Mouse (Mus musculus): ENCODE measurements around the gene Ppp1r14d. TPM values are rescaled to one million over a fixed set of nuclear protein-coding genes. Genes with fewer than 3 reads are reported as not detected.

The Ppp1r14d gene
- polyA plus RNA-seq (2014; fragmentation: Illumina TruSeq; extraction: RNeasy Lipid Tissue Mini Kit (QIAGEN cat#74804); ENCODE audit: low read depth, low replicate concordance) = not detected

GRCm38 (mm10) chr2:119229775-119230704, at the start of gene Ppp1r14d:
Gene Ppp1r14d, minus strand, starts transcription at chr2:119229906.

GRCm38 (mm10) chr2:119270643-119271331, 41.1 kb upstream of the Ppp1r14d start, which contains the start of gene Rhov:
Gene Rhov, minus strand, starts transcription at chr2:119271272.

GRCm38 (mm10) chr2:119237210-119237870, 7.6 kb upstream of the Ppp1r14d start, which contains the start of gene Spint1:
Gene Spint1, plus strand, starts transcription at chr2:119237362.

GRCm38 (mm10) chr2:119208344-119209175, 21.1 kb downstream of the Ppp1r14d start, which contains the start of the genes Zfyve19 and Dnajc17:
Gene Zfyve19, plus strand, starts transcription at chr2:119208617.
Gene Dnajc17, minus strand, starts transcription at chr2:119208795.

GRCm38 (mm10) chr2:119173991-119174651, 55.6 kb downstream of the Ppp1r14d start, which contains the start of gene Gm14137:
Gene Gm14137, plus strand, starts transcription at chr2:119174509.

Other genes starting within 250 kb of the Ppp1r14d start
- 12.2 TPM for gene Ccdc32, start 200.5 kb downstream of the Ppp1r14d start, polyA plus RNA-seq (2014; fragmentation: Illumina TruSeq; extraction: RNeasy Lipid Tissue Mini Kit (QIAGEN cat#74804); ENCODE audit: low read depth, low replicate concordance)
- gene Rpusd2, start 195.1 kb downstream of the Ppp1r14d start, polyA plus RNA-seq (2014; fragmentation: Illumina TruSeq; extraction: RNeasy Lipid Tissue Mini Kit (QIAGEN cat#74804); ENCODE audit: low read depth, low replicate concordance) = 3.5 TPM
- 0.08 TPM for gene Knl1, start 182.8 kb downstream of the Ppp1r14d start, polyA plus RNA-seq (2014; fragmentation: Illumina TruSeq; extraction: RNeasy Lipid Tissue Mini Kit (QIAGEN cat#74804); ENCODE audit: low read depth, low replicate concordance)
- 0.26 TPM for gene Rad51, start 117.1 kb downstream of the Ppp1r14d start, polyA plus RNA-seq (2014; fragmentation: Illumina TruSeq; extraction: RNeasy Lipid Tissue Mini Kit (QIAGEN cat#74804); ENCODE audit: low read depth, low replicate concordance)
- gene Rmdn3, start 72.9 kb downstream of the Ppp1r14d start, polyA plus RNA-seq (2014; fragmentation: Illumina TruSeq; extraction: RNeasy Lipid Tissue Mini Kit (QIAGEN cat#74804); ENCODE audit: low read depth, low replicate concordance) = 18.1 TPM
- gene Gchfr, start 62.1 kb downstream of the Ppp1r14d start, polyA plus RNA-seq (2014; fragmentation: Illumina TruSeq; extraction: RNeasy Lipid Tissue Mini Kit (QIAGEN cat#74804); ENCODE audit: low read depth, low replicate concordance) = 7.9 TPM
- not detected for gene Gm14137, start 55.4 kb downstream of the Ppp1r14d start, polyA plus RNA-seq (2014; fragmentation: Illumina TruSeq; extraction: RNeasy Lipid Tissue Mini Kit (QIAGEN cat#74804); ENCODE audit: low read depth, low replicate concordance)
- gene Zfyve19, start 21.3 kb downstream of the Ppp1r14d start, polyA plus RNA-seq (2014; fragmentation: Illumina TruSeq; extraction: RNeasy Lipid Tissue Mini Kit (QIAGEN cat#74804); ENCODE audit: low read depth, low replicate concordance) = 22.6 TPM
- gene Dnajc17, start 21.1 kb downstream of the Ppp1r14d start, polyA plus RNA-seq (2014; fragmentation: Illumina TruSeq; extraction: RNeasy Lipid Tissue Mini Kit (QIAGEN cat#74804); ENCODE audit: low read depth, low replicate concordance) = 8.7 TPM
- not detected for gene Spint1, start 7.5 kb upstream of the Ppp1r14d start, polyA plus RNA-seq (2014; fragmentation: Illumina TruSeq; extraction: RNeasy Lipid Tissue Mini Kit (QIAGEN cat#74804); ENCODE audit: low read depth, low replicate concordance)
- not detected for gene Rhov, start 41.4 kb upstream of the Ppp1r14d start, polyA plus RNA-seq (2014; fragmentation: Illumina TruSeq; extraction: RNeasy Lipid Tissue Mini Kit (QIAGEN cat#74804); ENCODE audit: low read depth, low replicate concordance)
- gene Vps18, start 58.8 kb upstream of the Ppp1r14d start, polyA plus RNA-seq (2014; fragmentation: Illumina TruSeq; extraction: RNeasy Lipid Tissue Mini Kit (QIAGEN cat#74804); ENCODE audit: low read depth, low replicate concordance) = 8.4 TPM
- 11.8 TPM for gene Dll4, start 95.9 kb upstream of the Ppp1r14d start, polyA plus RNA-seq (2014; fragmentation: Illumina TruSeq; extraction: RNeasy Lipid Tissue Mini Kit (QIAGEN cat#74804); ENCODE audit: low read depth, low replicate concordance)
- gene Chac1, start 121.3 kb upstream of the Ppp1r14d start, polyA plus RNA-seq (2014; fragmentation: Illumina TruSeq; extraction: RNeasy Lipid Tissue Mini Kit (QIAGEN cat#74804); ENCODE audit: low read depth, low replicate concordance) = 7.1 TPM
- 9.8 TPM for gene Ino80, start 247.8 kb upstream of the Ppp1r14d start, polyA plus RNA-seq (2014; fragmentation: Illumina TruSeq; extraction: RNeasy Lipid Tissue Mini Kit (QIAGEN cat#74804); ENCODE audit: low read depth, low replicate concordance)